Mouse (Mus musculus) layer of hippocampus, adult 11-12 months (tissue): Measurements from ENCODE around the gene Ahdc1.

Experiments used
- DNase-seq: peaks from one replicate; pipeline ENCODE4 v3.0.0; 2022; ENCODE audit warnings: low spot score

Gene Ahdc1

DNA sequence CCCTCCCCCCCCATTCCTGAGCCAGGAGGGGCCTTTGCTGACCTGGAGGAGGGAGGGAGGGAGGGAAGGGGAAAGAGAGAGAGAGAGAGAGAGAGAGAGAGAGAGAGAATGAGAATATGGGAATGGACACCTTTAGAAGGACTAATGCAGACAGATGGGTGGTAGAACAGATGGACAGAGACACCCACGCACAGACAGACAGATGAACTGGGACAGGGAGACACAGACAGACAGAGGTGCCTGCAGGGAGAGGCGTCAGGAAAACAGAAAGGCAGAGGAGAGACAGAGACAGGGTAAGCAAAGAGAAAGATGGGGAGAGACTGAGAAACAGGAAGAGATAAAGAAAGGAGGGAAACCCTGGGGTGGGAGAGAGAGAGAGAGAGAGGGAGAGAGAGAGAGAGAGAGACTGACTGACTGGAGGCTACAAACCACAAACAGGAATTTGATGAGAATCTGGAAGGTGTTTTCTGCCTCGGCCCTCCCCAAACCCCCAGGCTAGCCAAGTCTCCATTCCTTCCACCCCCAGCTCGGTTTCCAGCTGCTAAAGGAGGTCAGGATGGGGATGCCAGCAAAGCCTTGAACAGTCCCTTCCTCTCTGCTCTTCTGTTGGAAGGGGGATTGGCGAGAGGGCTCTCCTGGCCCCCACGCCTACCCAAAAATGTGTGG, 6.7 kb downstream of the Ahdc1 start:
- no peak for DNase-seq

DNA sequence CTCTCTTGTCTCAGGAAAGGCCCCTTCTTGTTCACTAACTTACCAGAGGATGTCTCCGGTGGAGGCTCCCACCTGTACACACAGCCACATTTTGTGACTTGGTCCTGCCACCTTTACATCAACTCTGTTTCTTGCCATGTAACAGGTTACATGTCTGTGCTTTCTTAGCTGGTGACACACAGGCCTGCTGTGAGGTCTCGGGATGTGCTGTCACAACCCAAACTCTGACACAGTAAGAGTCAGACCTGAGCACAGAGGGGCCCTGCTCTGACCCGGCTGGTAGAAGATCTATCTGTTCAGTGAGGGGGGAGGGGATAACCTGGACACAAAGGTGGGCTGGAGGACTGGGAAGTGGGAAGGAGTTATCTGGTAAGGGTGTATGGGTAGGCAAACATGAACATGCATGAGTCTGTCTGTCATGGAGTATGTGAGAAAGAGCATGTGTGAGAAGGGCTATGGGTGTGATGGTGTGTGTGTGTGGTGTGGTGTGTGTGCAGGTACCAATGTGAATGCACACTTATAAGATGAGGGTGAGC, 7.3 kb downstream of the Ahdc1 start:
- DNase-seq, result no peak

DNA sequence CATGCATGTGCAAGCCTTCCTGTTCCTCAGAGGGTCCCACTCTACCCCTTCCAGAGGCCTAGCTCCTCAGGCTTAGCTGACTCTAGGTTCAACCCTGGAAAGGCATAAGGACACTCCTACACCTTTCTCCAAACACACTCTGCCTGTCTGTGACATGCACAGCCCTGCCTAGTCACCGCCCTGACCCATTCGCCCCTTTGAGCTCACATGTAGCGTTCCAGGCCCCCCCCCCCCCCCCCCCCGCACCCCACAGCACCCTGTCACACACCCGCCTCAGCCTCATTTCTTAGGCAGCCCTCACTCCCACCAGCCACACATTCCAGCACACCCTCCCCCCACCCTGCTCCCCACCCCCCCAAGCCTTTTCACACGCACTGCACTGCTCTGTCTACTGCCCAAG, 9.7 kb downstream of the Ahdc1 start:
- DNase-seq, result no peak

DNA sequence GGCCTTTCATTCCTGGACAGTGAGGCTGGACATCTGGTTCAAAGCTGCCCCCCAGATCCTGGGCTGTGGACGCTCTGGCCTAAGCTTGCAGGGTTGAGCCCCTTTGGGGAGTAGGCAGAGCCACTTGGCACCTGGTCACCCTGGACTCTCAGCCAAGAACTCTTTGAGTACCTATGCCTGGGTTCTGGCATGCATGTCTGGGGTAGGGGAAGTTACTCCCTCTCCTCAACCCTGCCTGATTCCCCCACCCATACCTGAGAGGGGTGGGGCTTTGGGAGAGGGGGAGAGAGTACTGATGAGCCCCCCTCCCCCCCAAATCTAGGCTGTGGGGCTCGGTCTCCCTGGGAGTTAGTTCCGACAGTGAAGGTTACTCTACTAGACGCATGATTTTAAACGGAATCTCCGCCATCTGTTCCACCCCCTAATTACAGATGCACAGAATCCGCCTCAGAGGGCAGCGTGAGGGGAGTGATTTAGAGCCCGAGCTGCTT, 10.2 kb downstream of the Ahdc1 start:
- DNase-seq, result peak; percentile 37

DNA sequence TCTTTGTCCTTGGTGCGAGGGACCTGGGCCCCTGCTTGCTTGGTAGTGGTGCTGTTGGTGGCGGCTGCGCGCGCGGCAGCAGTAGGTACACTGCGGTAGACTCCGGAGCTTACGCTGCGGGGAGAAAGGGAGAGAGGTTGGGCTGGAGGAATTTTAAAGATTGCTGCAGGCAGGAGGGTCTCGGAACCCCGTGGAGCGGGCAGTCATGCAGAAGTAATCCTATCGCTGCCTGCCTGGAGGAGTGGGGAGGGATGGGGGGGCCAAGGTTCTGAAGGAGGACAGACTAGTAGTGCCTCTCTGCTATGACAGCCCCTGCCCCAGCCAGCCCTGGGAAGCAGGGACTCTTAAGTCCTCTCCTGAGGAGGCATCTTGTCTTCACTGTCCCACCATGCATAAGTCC, 11.2 kb downstream of the Ahdc1 start:
- peak; percentile 13 for DNase-seq

DNA sequence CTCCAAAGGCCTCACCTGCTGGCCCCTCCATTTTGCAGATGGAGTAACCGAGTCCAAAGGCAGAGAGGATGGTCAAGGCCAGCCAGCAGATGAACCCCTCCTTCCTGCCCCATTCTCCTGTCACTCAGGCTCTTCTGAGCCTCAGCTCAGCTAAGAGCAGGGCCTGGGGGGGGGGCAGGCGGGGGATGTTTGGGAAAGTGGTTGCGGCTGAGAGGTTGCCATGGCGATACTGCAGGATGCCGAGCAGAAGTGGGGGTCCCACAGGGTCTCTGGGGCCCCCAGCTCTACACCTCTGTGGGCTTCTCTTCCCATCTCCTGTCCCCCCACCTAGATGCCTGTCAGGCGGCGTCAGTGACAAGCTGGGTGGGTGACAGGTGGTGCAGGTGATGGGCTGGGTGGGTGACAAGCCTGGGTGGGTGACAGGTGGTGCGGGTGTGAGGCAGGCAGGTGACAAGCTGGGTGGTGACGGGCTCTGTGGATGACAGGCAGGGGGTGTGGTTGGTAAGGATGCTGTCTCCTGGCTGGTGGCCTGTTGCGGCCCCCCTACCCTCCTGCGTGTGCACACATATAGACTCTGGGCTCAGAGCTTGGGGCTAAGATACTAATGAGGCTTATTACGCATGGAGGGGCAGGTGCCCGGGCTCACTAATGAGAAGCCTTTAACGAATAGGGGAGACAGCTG, 12.0 kb downstream of the Ahdc1 start:
- DNase-seq, result no peak

DNA sequence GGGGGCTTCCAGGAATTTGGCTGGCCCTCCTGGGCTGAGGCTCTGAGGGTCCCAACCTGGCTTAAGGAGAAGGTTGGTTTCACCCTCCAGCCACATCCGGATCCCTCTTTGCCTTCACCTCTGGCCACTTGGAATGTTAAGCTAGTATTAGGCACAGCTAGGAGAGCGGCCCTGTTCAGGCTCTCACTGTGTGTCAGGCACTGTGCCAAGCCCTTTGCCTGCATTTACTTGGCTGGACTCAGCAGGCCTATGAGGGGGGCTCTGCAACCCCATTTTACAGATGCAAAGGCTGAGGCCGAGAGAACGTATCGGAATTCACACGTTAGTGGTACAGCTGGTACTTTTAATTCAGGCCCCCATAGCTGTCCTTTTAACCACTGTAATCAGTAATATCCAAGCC, 12.6 kb downstream of the Ahdc1 start:
- no peak for DNase-seq

DNA sequence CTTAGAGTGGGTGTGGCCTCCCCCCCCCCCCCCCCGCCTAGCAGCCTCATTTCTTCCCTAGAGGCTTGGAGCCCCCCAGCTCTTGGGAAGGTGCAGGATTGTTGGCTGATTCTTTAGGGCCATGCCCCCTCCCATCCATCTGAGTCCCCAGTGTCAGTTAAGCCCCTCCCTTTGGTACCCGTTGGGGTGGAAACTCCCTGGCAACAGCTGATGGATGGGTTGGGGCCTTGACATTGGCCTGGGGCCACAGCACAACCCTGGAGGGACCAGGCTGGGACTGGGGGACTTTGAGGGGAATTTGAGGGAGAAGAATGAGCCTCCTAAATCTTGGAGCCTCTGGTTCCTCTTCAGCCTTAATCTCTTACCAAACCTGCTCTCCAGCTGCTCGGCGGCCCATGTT, 13.3 kb downstream of the Ahdc1 start:
- DNase-seq, result no peak

DNA sequence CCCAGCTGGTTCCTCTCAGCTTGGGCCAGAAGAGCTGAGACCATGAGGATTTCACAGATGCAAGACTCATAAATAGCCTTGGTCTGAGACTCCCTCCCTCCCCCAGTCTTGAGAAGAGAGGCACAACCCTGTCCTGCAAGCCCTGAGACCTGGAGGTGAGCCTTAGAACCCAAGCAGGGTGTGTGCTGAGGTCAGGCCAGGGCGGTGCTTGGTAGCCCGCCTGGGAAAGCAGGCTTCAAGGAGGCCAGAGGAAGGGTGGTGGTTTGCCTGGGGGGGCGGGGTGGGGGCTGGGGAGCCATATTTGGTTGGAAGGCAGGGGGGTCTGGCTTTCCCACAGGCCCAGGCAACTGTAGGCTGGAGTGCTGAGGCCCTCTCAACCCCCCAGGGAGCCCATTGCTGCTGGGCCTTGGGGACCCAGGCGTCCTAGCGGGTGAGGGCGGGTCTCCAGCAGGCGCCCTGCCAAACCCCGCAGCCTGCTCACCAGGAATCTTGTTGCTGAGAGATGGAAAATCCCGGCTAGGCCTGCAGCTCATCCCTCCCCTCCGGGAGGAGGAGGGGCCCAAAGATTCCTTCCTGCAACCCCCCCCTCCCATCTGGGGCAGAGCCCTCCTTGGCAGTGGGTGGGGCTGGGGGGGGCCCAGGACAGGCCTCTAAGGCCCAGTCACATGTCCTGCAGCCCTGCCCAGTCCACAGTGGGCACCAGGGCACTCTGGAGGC, 14.1 kb downstream of the Ahdc1 start:
- DNase-seq, result no peak

DNA sequence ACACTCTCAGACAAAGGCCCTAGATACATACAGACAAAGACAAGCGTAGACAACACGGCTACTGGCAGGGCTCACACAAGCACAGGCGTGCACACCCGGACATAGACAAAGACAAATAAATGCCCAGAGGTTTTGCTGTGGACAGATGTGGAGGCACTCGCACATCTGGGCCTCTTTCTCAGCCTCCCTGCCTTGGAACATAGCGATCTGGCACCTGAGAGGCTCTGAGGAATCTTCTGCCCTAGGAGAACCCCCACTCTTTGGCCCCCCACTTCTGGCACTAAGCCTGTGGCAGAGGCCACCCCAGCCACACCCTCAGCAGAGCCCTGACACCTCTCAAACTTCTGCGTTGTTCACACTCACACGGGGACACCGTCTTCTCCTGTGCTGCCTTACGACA, 15.2 kb downstream of the Ahdc1 start:
- no peak for DNase-seq

DNA sequence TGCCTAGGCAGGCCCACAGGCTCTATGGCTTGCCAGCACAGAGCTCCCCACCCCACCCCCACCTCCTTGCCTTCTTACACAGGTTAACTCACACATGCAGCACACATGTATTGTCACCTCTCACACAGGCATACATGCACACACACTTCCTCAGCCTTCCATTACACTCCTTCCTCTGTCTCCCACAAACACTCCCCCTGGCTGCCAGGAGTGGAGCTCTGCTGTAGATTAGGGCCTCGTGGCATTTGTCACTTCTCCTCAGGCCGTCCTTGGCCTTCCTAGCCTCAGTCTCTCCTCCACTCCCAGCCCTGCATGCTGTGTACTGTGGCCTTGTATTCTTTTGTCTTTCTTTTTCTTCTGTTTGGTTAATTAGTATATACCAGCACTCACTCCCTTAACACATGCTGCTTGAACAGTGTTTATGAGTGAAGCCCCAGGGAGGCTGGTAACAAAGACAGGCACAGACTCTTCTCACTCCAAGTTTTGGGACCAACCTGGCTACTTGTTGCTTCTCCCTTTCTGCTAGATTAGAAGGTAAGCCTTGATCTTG, 15.8 kb downstream of the Ahdc1 start:
- no peak for DNase-seq

DNA sequence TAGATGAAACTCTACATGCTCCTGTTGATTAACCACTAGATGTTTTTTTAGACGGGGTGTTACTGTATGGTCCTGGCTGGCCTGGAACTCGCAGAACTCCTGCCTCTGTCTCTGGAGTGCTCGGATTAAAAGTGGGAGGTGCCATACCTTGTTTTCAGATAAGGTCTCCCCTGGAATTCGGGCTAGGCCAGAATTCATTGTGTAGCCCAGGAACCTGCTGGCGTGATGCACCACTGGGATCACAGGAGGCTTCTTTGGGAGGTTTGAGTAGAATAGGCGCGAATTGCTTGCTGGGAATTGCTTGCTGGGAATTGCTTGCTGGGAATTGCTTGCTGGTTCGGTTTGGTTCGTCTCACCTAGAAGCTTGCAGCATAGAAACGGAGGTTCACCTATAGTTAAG, 16.7 kb downstream of the Ahdc1 start:
- no peak for DNase-seq

DNA sequence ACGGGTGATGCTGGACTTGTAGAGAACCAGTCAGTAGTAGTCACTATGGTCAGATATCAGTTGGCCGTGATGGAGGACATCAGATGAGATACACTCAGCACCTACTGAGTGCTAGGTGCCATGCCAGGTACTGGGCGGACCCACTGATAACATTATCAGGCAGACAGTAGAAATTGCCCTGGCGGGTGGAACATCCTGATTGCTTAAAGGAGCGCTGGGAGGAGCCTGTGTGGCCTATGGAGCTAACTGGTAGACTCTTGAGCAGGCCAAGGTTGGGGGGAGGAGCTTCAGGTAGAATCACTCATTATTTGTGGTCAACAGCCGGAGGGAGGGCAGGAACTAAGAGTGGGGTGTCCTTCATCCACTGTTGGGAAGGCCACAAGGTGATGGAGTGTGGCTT, 17.1 kb downstream of the Ahdc1 start:
- DNase-seq, result no peak

DNA sequence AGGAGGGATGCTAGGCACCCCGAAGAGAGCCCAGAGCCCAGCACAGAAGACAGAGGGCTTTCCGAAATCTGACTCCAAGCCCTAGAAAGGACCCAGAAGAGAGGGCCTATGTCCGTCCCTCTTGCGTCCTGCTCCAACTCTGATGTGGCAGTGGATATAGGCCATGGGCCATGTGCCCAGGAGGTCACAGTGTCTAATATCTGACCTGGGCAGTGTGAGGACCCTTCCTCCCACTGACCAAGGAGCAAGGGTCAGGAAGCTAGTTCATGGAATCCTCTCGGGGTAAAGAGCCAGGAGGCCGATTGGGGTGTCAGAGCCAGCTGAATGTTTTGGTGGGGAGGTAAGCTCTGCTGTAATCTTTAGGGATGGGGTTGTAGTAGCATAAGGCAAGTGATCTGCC, 17.8 kb downstream of the Ahdc1 start:
- no peak for DNase-seq

DNA sequence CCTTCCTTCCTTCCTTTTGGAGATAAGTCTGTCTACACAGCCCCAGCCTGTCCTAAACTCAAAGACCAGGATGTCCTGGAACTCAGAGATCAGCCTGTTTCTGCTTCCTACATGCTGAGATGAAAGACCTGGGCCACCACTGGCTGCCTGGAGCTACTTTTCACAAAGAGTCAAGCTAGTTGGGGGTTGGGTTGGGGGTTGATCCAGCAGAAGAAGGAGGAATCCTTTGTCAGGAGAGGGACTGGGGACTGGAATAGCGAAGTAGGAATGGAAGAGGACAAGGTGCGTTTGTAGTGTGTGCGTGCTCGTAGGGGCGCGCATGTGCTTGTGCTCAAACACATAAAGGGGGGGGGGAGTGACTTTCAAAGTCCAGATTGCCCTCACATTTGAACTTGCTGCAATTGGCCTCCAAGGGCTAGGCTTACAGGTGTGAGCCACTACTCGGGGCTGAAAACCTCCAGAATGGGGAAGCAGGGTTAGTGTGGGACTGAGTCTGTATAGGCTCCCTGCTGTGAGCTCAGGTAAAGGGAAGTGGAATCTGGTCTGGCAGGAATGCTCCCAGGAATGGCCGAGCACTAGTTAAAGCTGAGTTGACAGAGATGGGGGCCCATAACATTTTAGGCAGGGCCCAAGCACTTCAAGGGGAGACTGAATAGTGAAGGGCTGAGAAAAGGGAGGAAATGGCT, 21.5 kb downstream of the Ahdc1 start:
- no peak for DNase-seq

DNA sequence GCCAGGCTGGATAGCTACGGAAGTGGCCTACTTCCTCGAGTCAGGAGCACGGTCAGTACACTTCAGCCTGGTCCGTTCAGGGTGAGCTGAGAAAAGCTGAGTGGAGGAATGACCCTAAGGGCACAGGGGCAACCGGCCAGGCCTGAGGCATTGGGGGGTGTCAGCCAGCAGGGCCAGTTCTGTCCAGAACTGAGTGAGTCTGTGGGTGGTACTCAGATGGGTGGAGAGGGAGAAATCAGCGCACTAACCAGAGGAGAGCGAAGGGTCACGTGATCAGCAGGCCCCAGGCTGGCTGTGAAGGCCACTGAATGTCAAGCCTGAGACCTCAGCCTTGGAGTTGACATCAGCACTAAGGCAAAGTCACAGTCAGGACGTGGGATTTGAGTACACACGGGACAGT, 23.4 kb downstream of the Ahdc1 start:
- DNase-seq, result no peak

DNA sequence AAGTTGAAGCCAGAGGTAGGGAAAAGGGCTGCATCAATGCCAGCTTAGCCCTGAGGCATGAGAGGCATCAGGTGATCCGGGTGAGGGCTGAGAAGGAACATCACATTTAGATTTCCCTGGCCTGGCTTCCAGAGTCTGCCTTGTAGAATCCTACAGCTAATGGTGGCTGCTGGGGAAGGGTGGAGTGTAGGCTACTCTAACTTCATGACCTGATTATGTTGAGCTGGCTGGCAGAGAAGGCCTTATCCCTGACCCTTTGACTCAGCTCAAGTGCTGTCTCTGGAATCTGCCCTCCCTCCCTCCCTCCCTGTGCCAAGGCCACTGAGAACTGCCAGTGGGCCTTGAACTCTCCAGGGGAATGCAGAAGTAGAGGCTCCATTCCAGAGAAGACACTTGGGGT, 24.4 kb downstream of the Ahdc1 start:
- no peak for DNase-seq

DNA sequence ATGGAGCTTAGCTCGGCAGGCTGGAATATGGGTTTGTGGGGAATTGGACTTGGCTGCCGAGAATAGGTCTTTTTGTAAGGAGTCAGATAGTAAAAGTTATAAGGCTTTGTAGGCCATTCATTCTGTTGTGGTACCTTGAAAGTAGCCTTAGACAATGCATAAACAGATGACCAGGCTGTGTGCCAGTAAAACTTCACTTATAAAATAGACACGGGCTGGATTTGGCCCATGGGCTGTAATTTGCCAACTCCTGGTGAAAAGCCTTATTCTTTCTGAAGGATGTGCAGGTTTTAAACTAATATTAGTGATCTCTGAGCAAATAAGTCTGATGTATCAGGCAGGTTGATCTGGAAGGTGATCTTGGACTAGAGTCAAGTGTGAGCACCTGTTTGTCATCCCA, 24.9 kb downstream of the Ahdc1 start:
- no peak for DNase-seq

DNA sequence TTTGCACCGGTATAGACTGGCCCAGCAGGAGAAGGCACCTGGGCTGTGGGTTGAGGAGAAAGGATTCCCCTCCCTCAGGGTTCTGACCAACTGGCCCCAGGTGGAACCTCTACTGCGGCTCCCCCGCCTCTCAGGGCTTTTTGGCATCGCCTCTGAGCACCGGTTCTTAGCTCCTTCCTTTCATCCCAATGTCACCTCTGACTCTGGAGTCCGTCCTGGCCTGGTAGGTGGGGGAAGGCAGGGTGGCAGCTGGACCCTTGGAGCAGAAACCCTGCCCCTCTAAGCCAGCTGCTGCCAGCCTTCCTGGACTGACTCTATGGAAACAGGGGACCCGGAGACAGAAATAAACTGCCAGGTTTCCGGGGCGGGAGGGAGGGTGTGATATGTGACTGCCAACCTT, 26.2 kb downstream of the Ahdc1 start:
- DNase-seq, result no peak

DNA sequence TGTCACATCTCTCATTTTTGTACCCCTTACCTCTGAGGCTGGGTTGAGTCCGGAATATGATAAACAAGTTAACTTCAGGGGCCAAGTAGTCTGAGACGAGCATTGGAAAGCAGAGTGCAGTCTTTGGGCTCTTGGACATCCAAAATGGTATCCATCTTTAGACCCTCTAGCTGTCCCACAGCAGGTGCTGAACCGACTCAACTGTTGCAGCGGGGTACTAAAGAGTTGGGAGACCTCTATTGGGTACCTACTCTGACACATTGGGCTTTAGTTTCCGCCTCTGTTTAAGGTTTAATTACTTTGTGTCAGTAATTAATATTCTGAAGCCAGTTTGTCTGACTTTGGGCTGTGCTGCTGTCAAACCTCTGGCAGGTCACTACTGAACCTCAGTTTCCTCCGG, 26.7 kb downstream of the Ahdc1 start:
- DNase-seq, result no peak

DNA sequence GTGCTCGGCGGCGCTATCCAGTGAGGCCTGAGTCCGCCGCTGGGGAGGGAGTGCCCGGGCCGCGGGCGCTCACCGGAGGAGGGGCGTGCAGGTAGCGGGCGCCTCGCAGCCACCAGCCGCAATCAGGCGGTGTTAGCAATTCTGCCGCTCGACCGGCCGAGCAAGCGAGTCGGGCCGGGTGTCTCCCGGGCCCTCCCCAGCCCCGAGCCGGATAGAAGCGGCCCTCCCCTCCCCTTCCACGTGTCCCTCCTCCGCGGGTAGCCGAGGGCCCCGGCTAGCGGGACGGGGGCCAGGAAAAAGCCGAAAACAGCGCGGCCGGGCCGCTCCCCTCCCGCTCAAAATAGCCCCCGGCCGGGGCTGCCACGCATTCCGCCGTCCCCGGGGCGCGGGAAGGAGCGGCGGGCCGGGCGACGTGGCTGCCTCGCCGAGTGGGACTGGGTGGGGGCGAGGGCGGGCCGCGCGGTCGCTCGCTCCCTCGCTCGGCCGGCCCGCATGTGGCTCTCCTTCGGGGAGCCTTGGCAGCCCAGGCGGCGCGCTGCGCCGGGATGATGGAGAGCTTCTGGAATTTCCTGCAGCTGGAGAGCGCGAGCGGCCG, 27.6 kb downstream of the Ahdc1 start:
- no peak for DNase-seq
